Mouse (Mus musculus): ENCODE results near the gene Ly9.

Ly9 gene

GRCm38 (mm10) chr1:171584584-171584983 is 22.6 kb downstream of the Ly9 start:
- DNase-seq (ENCODE audit: low spot score in 2 of 2) = no peak

DNA sequence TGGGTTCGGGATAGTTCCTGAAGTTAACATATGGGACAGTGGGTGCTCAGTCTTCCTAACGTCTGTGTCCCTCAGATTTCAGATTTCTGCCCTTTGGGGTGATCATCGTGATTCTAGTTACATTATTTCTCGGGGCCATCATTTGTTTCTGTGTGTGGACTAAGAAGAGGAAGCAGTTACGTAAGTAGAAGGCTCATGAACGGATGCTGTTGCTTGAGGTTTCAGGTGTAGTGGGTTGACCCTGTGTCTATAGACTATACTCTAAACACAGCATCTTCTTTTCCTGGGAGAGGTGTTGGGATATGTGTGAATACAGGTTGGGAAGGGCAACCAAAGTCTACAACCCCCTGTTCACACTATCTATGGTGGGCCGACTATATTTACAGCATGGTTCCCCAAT is 30.0 kb downstream of the Ly9 start:
- no peak for DNase-seq (ENCODE audit: low spot score in 2 of 2)

GRCm38 (mm10) chr1:171568436-171568835 is 38.8 kb downstream of the Ly9 start:
- DNase-seq (ENCODE audit: low spot score in 2 of 2) = no peak

GRCm38 (mm10) chr1:171566777-171567176 is 40.4 kb downstream of the Ly9 start:
- DNase-seq (ENCODE audit: low spot score in 2 of 2) = peak; percentile 32

GRCm38 (mm10) chr1:171565888-171566287 is 41.3 kb downstream of the Ly9 start:
- DNase-seq (ENCODE audit: low spot score in 2 of 2) = no peak

DNA sequence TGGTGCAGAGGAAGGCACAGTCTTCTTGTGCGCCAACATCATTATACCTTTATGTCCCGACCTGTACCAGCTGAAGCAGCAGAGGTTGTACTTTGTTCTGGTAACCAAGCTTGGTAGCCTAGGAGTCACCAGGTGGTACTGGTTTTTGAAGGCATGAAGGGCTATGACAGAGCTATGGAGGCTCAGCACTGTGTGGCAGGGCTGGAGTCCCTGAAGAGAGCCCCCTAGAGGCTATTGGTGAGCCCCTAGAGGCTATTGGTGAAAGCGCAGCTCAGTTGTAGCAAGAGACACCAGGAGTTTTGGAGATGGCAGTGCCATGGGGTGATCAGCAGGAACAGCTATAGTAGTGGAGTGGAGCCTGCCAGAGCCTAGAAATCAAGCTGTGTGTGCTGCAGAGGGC is 43.0 kb downstream of the Ly9 start:
- peak in 1 of 2 experiments; percentile 2 for DNase-seq (ENCODE audit: low spot score in 2 of 2)

GRCm38 (mm10) chr1:171563042-171563441 is 44.2 kb downstream of the Ly9 start:
- DNase-seq (ENCODE audit: low spot score in 2 of 2) = no peak

- DNase-seq (ENCODE audit: low spot score in 2 of 2) = no peak
Observed at GRCm38 (mm10) chr1:171561639-171562225, 45.5 kb downstream of the Ly9 start.

DNA sequence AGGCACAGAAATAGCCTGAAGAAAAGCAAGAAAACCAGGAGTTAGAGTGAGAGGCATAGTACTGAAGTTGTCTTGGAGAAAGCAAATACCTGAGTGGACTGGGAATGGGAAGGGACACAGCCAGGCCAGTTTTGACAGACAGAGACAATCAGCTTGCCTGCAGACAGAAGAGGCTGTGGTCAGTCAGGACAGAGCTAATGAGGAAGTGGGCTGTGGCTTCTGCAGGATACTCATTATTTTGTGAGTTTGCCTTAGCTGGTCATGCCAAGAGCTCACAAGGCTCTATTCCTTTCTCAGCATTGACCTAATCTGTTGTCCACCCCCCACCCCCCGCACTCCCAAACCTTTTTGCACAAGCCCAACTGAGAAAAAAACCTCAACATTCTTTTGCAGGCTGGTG is 46.0 kb downstream of the Ly9 start:
- no peak for DNase-seq (ENCODE audit: low spot score in 2 of 2)

GRCm38 (mm10) chr1:171560262-171560661 is 46.9 kb downstream of the Ly9 start:
- DNase-seq (ENCODE audit: low spot score in 2 of 2) = no peak

DNA sequence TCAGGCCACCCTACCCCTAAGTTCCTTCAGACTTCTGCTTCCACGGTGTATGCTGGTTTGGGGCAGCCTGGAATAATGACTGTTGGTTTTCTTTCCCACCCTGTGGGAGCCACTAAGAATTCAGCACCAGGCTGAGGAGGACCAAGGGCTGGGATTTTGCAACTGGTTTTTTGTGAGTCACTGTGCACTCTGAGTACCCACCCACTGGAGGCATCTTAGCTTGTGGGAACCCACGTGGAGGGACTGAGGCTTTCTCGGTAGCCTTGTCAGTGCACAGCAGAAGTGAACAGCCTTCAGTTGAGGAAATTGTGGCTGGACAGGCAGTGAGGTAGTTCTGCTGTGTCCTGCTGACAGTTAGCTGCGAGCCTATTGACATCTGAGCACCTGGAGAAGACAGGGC is 48.3 kb downstream of the Ly9 start, which contains the start of gene Cd244a:
Cd244a (plus strand) TSS at position 296 of the 400 bp plus-strand sequence.
- DNase-seq (ENCODE audit: low spot score in 2 of 2) = no peak

DNA sequence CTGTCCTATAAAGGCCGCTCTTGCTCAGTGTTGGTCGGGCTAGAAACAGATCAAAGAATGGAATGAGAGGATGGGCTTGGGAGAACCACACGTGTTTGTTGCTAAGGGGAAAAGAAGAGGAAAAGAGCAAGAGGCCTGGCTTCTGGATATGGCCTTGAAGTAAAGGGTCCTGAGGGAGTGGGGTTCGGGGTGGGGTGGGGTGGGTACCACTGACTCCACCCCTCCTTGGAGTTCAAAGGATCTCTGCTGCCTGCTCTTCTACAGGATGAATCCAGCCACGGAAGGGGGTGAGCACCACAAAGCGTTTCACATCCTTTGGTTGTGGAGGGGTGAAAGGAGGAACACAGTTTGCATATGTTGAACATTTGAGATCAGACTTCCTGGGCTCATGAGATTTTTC is 48.8 kb downstream of the Ly9 start:
- DNase-seq (ENCODE audit: low spot score in 2 of 2) = no peak

GRCm38 (mm10) chr1:171556366-171556765 is 50.8 kb downstream of the Ly9 start:
- DNase-seq (ENCODE audit: low spot score in 2 of 2) = no peak

DNA sequence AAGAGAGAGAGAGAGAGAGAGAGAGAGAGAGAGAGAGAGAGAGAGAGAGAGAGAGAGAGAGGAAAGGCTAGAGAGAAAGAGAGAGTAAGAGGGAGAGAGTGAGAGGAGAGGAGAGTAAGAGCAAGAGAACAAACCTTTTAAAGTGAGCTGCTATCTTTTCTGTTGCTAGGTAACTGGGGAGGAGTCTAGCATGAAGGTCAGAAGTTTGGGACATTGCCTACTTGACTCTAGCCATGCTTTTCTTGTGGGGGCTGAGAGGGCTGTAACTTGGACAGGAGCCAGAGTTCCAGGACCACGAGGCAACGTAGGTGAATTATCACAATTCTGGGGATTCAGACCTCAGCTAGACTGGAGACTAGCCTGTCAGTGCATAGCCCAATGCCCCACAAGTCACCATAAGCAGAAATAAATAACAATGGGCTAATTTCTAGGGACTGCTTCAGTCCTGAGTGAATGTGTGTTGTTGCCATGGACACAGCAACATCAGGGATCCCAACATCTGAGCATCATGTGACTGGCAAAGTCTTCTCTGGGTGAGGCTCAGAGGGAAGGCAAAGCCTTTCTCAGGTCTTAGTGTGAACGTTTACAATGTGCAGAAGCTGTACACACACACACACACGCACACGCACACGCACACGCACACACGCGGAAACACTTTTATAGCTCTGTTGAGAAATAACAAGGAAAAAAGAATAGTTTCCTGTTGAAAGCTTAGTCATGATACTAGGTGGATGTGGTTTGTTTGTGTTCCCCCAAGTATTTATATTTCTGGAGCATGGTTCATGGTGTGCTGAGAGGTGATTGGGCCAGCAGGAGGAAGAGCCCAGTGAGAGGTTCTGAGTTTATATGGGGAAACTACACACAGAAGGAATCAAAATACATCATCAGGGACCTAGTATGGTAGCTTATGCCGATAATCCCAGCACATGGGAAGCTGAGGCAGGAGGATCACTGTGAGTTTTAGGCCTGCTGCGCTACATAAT is 53.6 kb downstream of the Ly9 start:
- no peak for DNase-seq (ENCODE audit: low spot score in 2 of 2)

GRCm38 (mm10) chr1:171552230-171552629 is 55.0 kb downstream of the Ly9 start:
- no peak for DNase-seq (ENCODE audit: low spot score in 2 of 2)

DNA sequence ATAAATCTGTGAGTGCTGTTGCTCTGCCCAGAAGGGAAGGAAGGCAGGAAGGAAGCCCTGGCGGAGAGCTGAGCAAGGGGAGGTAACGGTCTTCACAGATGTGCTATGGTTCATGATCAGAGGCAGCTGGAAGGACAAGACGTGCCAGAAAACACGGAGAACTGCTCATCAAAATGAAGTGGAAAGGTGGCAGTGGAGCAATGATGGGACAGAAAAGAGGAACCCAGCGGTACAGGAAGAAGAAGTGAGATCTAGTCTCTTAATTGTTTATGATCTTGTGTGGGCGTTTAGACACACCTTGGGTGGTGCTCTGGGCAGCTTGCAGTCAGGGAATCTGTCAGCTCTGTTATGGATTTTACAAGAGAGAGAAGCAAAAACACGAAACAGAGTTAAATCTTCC is 55.9 kb downstream of the Ly9 start:
- no peak for DNase-seq (ENCODE audit: low spot score in 2 of 2)

DNA sequence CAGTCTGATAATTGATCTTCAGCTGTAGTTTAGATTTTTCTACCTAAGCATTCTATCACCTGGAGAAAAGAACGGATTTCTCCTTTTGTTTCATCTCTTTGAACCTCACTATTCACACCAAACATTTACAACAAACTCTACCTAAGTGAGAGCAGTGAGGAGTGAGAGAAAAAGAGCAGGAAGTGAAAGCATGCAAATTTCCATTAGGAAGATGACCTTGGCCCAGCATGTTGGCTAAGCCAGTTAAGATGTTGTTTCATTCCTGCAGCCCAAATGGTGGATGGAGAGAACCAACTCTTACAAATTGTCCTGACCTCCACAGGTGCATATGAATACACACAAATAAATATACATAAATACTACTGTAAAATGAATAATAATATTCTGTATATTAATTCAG is 66.5 kb downstream of the Ly9 start:
- DNase-seq (ENCODE audit: low spot score in 2 of 2) = no peak
